Mouse (Mus musculus) 3T3-L1 (cell line): ENCODE results near the gene Smpdl3b.
"Not testable (repeated sequence)": the region's sequence is repeated elsewhere in the genome, so short reads cannot be mapped to it uniquely, and the experiment has no call there.

ENCODE experiments used
- DNase-seq: peaks from one replicate; pipeline ENCODE4 v3.0.0-alpha.2; 2015; ENCODE audit warnings: low read depth, low spot score

Smpdl3b gene

GRCm38 (mm10) chr4:132778562-132779201 lies 21.6 kb upstream of the Smpdl3b start:
- no peak for DNase-seq

GRCm38 (mm10) chr4:132776764-132777163 lies 19.7 kb upstream of the Smpdl3b start:
- peak; percentile 67 for DNase-seq

GRCm38 (mm10) chr4:132774905-132775304 lies 17.9 kb upstream of the Smpdl3b start:
- DNase-seq: no peak

GRCm38 (mm10) chr4:132771776-132772175 lies 14.7 kb upstream of the Smpdl3b start:
- no peak for DNase-seq

GRCm38 (mm10) chr4:132767914-132768876 lies 11.1 kb upstream of the Smpdl3b start, which contains the start of gene Rpa2:
Gene Rpa2 (plus strand): TSS chr4:132768332.
- peak; percentile 100 for DNase-seq

GRCm38 (mm10) chr4:132763125-132763524 lies 6.1 kb upstream of the Smpdl3b start:
- DNase-seq: not testable (repeated sequence)

GRCm38 (mm10) chr4:132762602-132763001 lies 5.5 kb upstream of the Smpdl3b start:
- DNase-seq: no peak

- no peak for DNase-seq
Observed at GRCm38 (mm10) chr4:132760296-132760695, 3.2 kb upstream of the Smpdl3b start.

GRCm38 (mm10) chr4:132757633-132758351 lies 740 bp upstream of the Smpdl3b start:
- peak; percentile 80 for DNase-seq

GRCm38 (mm10) chr4:132752992-132753391 lies 4.1 kb downstream of the Smpdl3b start:
- DNase-seq: no peak

- DNase-seq: no peak
Observed at GRCm38 (mm10) chr4:132749258-132749982, 7.6 kb downstream of the Smpdl3b start.

GRCm38 (mm10) chr4:132748778-132749177 lies 8.3 kb downstream of the Smpdl3b start:
- DNase-seq: peak; percentile 48

- DNase-seq: no peak
Observed at GRCm38 (mm10) chr4:132747664-132748259, 9.3 kb downstream of the Smpdl3b start.

- no peak for DNase-seq
Observed at GRCm38 (mm10) chr4:132746911-132747517, 10.0 kb downstream of the Smpdl3b start.

- DNase-seq: no peak
Observed at GRCm38 (mm10) chr4:132743992-132744911, 12.8 kb downstream of the Smpdl3b start.

- no peak for DNase-seq
Observed at GRCm38 (mm10) chr4:132741491-132741890, 15.6 kb downstream of the Smpdl3b start.

GRCm38 (mm10) chr4:132737154-132737553 lies 19.9 kb downstream of the Smpdl3b start:
- not testable (repeated sequence) for DNase-seq

- DNase-seq: no peak
Observed at GRCm38 (mm10) chr4:132735894-132736293, 21.2 kb downstream of the Smpdl3b start.

- DNase-seq: peak; percentile 74
Observed at GRCm38 (mm10) chr4:132735389-132735788, 21.7 kb downstream of the Smpdl3b start.
